Mouse (Mus musculus) embryonic facial prominence, embryonic 14.5 days (tissue): ENCODE data around the gene Efhd2. TPM values are rescaled to one million over a fixed set of nuclear protein-coding genes. Genes with fewer than 3 reads are reported as not detected.

Experiments used
- ATAC-seq: fragments of 200-750 bp; cut with Nextera tagmentation; 2 replicates; pipeline ENCODE4 v1.8.0; 2017; ENCODE audit warnings: low read depth, moderate number of reproducible peaks, moderate TSS enrichment
- DNase-seq: peaks from one replicate; pipeline ENCODE4 v3.0.0-alpha.2; 2015; ENCODE audit warnings: low spot score
- H3K27ac ChIP-seq: fragments of 300-500 bp; sonication (generic); replicated peaks from 2 replicates; pipeline ENCODE4 v1.5.1; 2014; ENCODE audit warnings: low read depth, mild to moderate bottlenecking, low read length, moderate library complexity
- H3K27me3 ChIP-seq: fragments of 300-500 bp; sonication (generic); replicated peaks from 2 replicates; pipeline ENCODE4 v1.6.1; 2014; ENCODE audit warnings: low read length; ENCODE audit not compliant: control insufficient read depth, insufficient read depth
- H3K36me3 ChIP-seq: fragments of 300-500 bp; sonication (generic); 2 replicates; pipeline ENCODE4 v1.6.1; 2014; ENCODE audit warnings: low read length, mixed read lengths; ENCODE audit not compliant: control insufficient read depth, insufficient read depth
- H3K4me1 ChIP-seq: fragments of 300-500 bp; sonication (generic); 2 replicates; pipeline ENCODE4 v1.6.1; 2014; ENCODE audit warnings: antibody characterized with exemption, low read length; ENCODE audit not compliant: control insufficient read depth, insufficient read depth
- H3K4me2 ChIP-seq: fragments of 300-500 bp; sonication (generic); 2 replicates; pipeline ENCODE4 v1.6.1; 2014; ENCODE audit warnings: low read depth, mild to moderate bottlenecking, low read length, moderate library complexity, mixed read lengths
- H3K4me3 ChIP-seq: fragments of 300-500 bp; sonication (generic); 2 replicates; pipeline ENCODE4 v1.5.1; 2014; ENCODE audit warnings: low read depth, mild to moderate bottlenecking, low read length
- H3K9ac ChIP-seq: fragments of 300-500 bp; sonication (generic); 2 replicates; pipeline ENCODE4 v1.6.1; 2014; ENCODE audit warnings: low read depth, mild to moderate bottlenecking, low read length, moderate library complexity, mixed read lengths
- H3K9me3 ChIP-seq: fragments of 300-500 bp; sonication (generic); 2 replicates; pipeline ENCODE4 v1.6.1; 2016; ENCODE audit warnings: low read length; ENCODE audit not compliant: control insufficient read depth
- WGBS: fragments of 180-500 bp; shearing (Covaris S2); extraction: QIAGEN DNeasy Blood & Tissue Kit; methylation state at CpG from one replicate; pipeline ENCODE4 v1.1.7; 2014; 5-methylcytosine and 5-hydroxymethylcytosine counted together
- polyA plus RNA-seq: library from polyadenylated mRNA; unstranded; fragments of >200 nt; fragmentation: Nextera tagmentation; extraction: Ambion mirVana; gene quantifications from 2 replicates; pipeline ENCODE4 v1.2.1, GENCODE M21; 2014

Efhd2 gene
- polyA plus RNA-seq, 1 experiment from 2014 or later, result 61.6 TPM

- WGBS, result 34% methylated on average over 4 of the region's 4 CpGs
- H3K9ac ChIP-seq, result no peak overlapping the region
- H3K36me3 ChIP-seq, result no peaks in the 10 kb centered on the region
- no peak overlapping the region for H3K4me3 ChIP-seq
- peaks cover 20% of the 10 kb centered on the region; the same call in 1 of the 2 replicates for H3K4me1 ChIP-seq
- no peak overlapping the region for H3K4me2 ChIP-seq
- no peaks in the 10 kb centered on the region for H3K27me3 ChIP-seq
- peak; percentile 66 for ATAC-seq
- no peaks in the 10 kb centered on the region for H3K9me3 ChIP-seq
- H3K27ac ChIP-seq, result peak overlapping the region; percentile 53
- DNase-seq, result peak; percentile 88
Observed at GRCm38 (mm10) chr4:141867498-141867897, 7.2 kb downstream of the Efhd2 start.

DNA sequence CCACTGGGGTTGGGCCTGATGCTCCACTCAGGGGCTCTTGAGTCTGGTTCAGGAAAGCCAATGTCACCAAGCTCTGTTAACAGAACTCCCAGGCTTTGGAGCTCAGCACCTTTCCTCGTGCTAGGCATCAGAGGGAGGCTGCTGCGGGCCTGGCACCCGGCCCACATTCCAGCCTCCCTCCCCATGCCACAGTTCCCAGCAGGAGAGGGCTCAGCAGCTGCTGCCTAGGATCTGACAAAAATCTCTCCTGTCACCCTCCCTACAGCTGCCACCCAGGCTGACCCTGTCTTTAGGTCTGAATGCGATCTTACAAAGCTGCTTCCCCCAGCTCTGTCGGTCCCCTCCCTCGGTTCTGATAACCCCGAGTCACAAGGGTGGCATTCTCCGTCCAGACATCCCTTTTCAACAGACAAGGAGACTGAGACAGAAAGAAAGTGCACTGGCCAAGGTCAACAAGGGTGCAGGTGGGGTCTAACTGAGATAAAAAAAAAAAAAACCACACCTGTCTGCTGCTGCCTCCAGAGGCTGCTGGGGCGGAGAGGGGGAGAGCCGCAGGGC, 7.7 kb downstream of the Efhd2 start:
- DNase-seq, result peak; percentile 87
- H3K9me3 ChIP-seq, result no peaks in the 10 kb centered on the region
- H3K27ac ChIP-seq, result peak overlapping the region; percentile 53; the same call in 1 of the 2 replicates
- H3K9ac ChIP-seq, result no peak overlapping the region
- no peaks in the 10 kb centered on the region for H3K36me3 ChIP-seq
- no peak overlapping the region for H3K4me3 ChIP-seq
- H3K27me3 ChIP-seq, result no peaks in the 10 kb centered on the region
- no peak overlapping the region for H3K4me2 ChIP-seq
- WGBS, result 21% methylated on average over 10 of the region's 10 CpGs
- H3K4me1 ChIP-seq, result peaks cover 17% of the 10 kb centered on the region; the same call in 1 of the 2 replicates
- peak; percentile 85 for ATAC-seq

GRCm38 (mm10) chr4:141865600-141865999, 9.1 kb downstream of the Efhd2 start:
- ATAC-seq (no peak), DNase-seq (no peak)
- Histone ChIP-seq H3K36me3 (peaks cover 9% of the 10 kb centered on the region; the same call in 1 of the 2 replicates), H3K4me3 (no peak overlapping the region), H3K4me1 (peaks cover 13% of the 10 kb centered on the region; the same call in 1 of the 2 replicates), H3K4me2 (no peak overlapping the region), H3K27me3 (no peaks in the 10 kb centered on the region), H3K27ac (no peak overlapping the region), H3K9ac (no peak overlapping the region), H3K9me3 (no peaks in the 10 kb centered on the region)
- WGBS, result 85% methylated on average over 5 of the region's 5 CpGs

DNA sequence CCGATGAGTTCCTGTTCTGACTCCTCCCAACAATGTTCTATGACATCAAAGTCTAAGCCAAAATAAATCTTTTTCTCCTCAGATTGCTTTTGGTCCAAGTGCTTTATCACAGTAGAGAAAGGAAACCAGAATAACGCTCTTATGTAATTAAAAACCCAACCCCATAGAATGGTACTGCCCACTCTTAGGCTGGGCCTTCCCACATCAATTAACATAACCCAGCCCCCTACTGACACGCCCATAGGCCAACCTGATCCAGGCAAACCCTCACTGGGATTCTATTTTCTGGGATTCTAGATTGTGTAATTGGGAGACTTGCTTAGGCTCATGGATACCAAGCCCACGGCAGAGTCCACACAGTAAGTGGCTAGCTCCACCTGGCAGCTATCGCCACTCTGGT, 9.7 kb downstream of the Efhd2 start:
- ATAC-seq, result no peak
- 93% methylated on average over 5 of the region's 5 CpGs for WGBS
- peaks cover 13% of the 10 kb centered on the region; the same call in 1 of the 2 replicates for H3K4me1 ChIP-seq
- no peak overlapping the region for H3K27ac ChIP-seq
- no peaks in the 10 kb centered on the region for H3K27me3 ChIP-seq
- no peak overlapping the region for H3K4me3 ChIP-seq
- H3K4me2 ChIP-seq, result no peak overlapping the region
- H3K9ac ChIP-seq, result no peak overlapping the region
- H3K9me3 ChIP-seq, result no peaks in the 10 kb centered on the region
- no peak for DNase-seq
- H3K36me3 ChIP-seq, result peaks cover 15% of the 10 kb centered on the region; the same call in 1 of the 2 replicates

GRCm38 (mm10) chr4:141864506-141864905, 10.2 kb downstream of the Efhd2 start:
- WGBS, result 91% methylated on average over 8 of the region's 8 CpGs
- Histone ChIP-seq H3K4me2 (no peak overlapping the region), H3K27me3 (no peaks in the 10 kb centered on the region), H3K9ac (no peak overlapping the region), H3K4me1 (peaks cover 13% of the 10 kb centered on the region; the same call in 1 of the 2 replicates), H3K27ac (no peak overlapping the region), H3K36me3 (peaks cover 16% of the 10 kb centered on the region; the same call in 1 of the 2 replicates), H3K9me3 (no peaks in the 10 kb centered on the region), H3K4me3 (no peak overlapping the region)
- DNase-seq (no peak), ATAC-seq (no peak)

DNA sequence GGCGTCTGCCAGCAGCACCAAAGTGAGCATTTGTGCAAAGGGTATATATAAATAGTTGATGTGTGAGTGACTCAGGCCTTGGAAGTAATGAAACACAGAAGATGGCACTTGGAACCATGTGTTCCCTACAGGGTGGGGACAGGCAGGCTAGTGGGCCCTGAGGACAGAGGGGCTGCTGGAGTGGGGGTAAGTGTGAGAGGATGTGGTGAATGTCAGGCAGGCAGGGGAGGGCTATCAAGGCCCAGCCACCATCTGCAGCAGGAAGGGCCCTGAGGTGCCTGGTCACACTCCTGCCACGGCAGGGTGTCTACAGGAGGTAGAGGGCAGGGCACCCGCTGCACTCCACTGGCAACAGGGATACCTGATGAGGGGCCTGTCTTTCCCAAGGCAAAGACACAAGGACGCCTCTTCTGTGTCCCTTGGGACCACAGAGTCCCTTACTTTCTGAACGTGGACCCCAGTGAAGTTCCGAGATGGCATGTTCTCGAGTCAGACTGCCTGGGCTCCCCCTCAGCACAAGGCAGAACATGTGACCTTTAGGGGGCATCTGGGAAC, 10.9 kb downstream of the Efhd2 start:
- 82% methylated on average over 7 of the region's 7 CpGs for WGBS
- H3K27ac ChIP-seq, result no peak overlapping the region
- DNase-seq (no peak), ATAC-seq (no peak)
- peaks cover 16% of the 10 kb centered on the region; the same call in 1 of the 2 replicates for H3K36me3 ChIP-seq
- no peaks in the 10 kb centered on the region for H3K9me3 ChIP-seq
- no peak overlapping the region for H3K4me3 ChIP-seq
- no peak overlapping the region for H3K4me2 ChIP-seq
- H3K27me3 ChIP-seq, result no peaks in the 10 kb centered on the region
- no peak overlapping the region for H3K9ac ChIP-seq
- peaks cover 13% of the 10 kb centered on the region; the same call in 1 of the 2 replicates for H3K4me1 ChIP-seq

DNA sequence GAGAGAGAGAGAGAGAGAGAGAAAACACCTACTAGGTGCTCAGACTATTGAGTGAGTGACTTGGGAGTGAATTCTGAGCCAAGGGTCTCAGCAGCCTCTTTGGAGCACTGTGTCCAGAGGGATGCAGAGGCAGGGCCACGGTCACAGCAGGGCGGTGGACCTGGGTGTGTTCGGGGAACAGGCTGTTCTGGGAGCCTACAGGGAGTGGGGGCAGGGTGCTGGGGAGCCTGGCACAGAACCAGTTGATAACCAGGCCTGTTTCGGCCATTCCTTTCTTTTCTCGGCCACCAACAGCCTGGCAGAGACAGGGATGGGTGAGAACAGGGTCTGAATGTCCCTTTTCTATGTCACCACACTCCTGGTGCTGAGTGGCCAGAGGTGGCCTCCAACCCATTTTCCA, 11.9 kb downstream of the Efhd2 start:
- no peak overlapping the region for H3K4me2 ChIP-seq
- H3K4me1 ChIP-seq, result peaks cover 12% of the 10 kb centered on the region; the same call in 1 of the 2 replicates
- DNase-seq (no peak), ATAC-seq (no peak)
- 84% methylated on average over 5 of the region's 5 CpGs for WGBS
- no peaks in the 10 kb centered on the region for H3K27me3 ChIP-seq
- peaks cover 16% of the 10 kb centered on the region; the same call in 1 of the 2 replicates for H3K36me3 ChIP-seq
- no peaks in the 10 kb centered on the region for H3K9me3 ChIP-seq
- no peak overlapping the region for H3K27ac ChIP-seq
- no peak overlapping the region for H3K4me3 ChIP-seq
- H3K9ac ChIP-seq, result no peak overlapping the region

- 0 out of 2 replicates have a peak, but pooled peaks cover 3% of the 10 kb centered on the region for H3K4me1 ChIP-seq
- H3K9ac ChIP-seq, result no peak overlapping the region
- 85% methylated on average over 17 of the region's 17 CpGs for WGBS
- H3K4me2 ChIP-seq, result no peak overlapping the region
- no peaks in the 10 kb centered on the region for H3K27me3 ChIP-seq
- ATAC-seq (no peak), DNase-seq (no peak)
- no peak overlapping the region for H3K4me3 ChIP-seq
- H3K9me3 ChIP-seq, result no peaks in the 10 kb centered on the region
- H3K36me3 ChIP-seq, result peaks cover 16% of the 10 kb centered on the region; the same call in 1 of the 2 replicates
- no peak overlapping the region for H3K27ac ChIP-seq
Observed at GRCm38 (mm10) chr4:141861591-141862295, 13.0 kb downstream of the Efhd2 start.
